Mouse (Mus musculus) retina, postnatal 7 days (tissue): ENCODE data around the gene Trim80.
"Not testable (repeated sequence)": the region's sequence is repeated elsewhere in the genome, so short reads cannot be mapped to it uniquely, and the experiment has no call there.

Source experiments
- DNase-seq: peaks from one replicate; pipeline ENCODE4 v3.0.0-alpha.2; 2012; ENCODE audit warnings: low read depth, low spot score

Trim80 gene

DNA sequence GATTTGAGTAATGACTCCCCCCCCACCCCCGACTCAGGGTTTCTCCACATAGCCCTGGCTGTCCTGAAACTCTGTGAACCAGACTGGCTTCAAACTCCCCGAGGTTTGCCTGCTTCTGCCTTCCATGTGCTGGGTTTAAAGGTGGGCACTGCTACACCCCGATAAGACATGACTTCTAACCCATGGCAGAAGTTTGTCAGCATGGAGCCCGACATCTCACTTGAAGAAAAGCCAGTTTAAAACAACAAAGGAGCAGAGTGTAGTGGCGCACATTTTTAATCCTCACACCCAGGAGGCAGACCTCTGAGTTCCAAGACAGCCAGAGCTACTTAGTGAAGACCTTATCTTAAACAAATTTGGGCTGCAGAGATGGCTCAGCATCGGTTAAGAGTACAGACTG, 52.0 kb downstream of the Trim80 start:
- no peak for DNase-seq

DNA sequence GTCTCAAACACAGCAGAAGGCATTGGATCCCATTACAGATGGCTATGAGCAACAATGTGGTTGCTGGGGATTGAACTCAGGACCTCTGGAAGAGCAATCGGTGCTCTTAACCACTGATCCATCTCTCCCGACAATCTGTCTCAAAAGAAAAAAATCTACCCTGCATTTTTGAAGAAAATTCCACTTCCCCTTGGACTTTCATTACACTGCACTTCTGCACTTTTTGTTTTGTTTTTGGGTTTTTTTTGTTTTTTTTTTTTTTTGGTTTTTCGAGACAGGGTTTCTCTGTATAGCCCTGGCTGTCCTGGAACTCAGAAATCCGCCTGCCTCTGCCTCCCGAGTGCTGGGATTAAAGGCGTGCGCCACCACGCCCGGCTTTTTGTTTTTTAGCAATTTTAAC, 56.2 kb downstream of the Trim80 start:
- not testable (repeated sequence) for DNase-seq
